Mouse (Mus musculus) lung, postnatal 0 days (tissue): ENCODE data around the gene 0610030E20Rik. TPM values are rescaled to one million over a fixed set of nuclear protein-coding genes. Genes with fewer than 3 reads are reported as not detected.

ENCODE experiments used
- ATAC-seq: fragments of 200-750 bp; cut with Nextera tagmentation; 2 replicates; pipeline ENCODE4 v1.8.0; 2017; ENCODE audit warnings: moderate library complexity
- DNase-seq: peaks from one replicate; pipeline ENCODE4 v3.0.0-alpha.2; 2016; ENCODE audit warnings: low spot score
- H3K27ac ChIP-seq: fragments of 300-500 bp; sonication (generic); 2 replicates; pipeline ENCODE4 v1.5.1; 2014; ENCODE audit warnings: antibody characterized with exemption, mild to moderate bottlenecking, low read length, mixed read lengths
- H3K27me3 ChIP-seq: fragments of 300-500 bp; sonication (generic); replicated peaks from 2 replicates; pipeline ENCODE4 v1.6.1; 2014; ENCODE audit warnings: low read length, mixed read lengths; ENCODE audit not compliant: insufficient read depth
- H3K36me3 ChIP-seq: fragments of 300-500 bp; sonication (generic); 2 replicates; pipeline ENCODE4 v1.6.1; 2014; ENCODE audit warnings: low read length, mixed read lengths; ENCODE audit not compliant: insufficient read depth
- H3K4me1 ChIP-seq: fragments of 300-500 bp; sonication (generic); 2 replicates; pipeline ENCODE4 v1.6.1; 2014; ENCODE audit warnings: antibody characterized with exemption, low read depth, low read length, mixed read lengths; ENCODE audit not compliant: insufficient read depth
- H3K4me2 ChIP-seq: fragments of 300-500 bp; sonication (generic); replicated peaks from 2 replicates; pipeline ENCODE4 v1.6.1; 2014; ENCODE audit warnings: low read depth, mild to moderate bottlenecking, low read length, moderate library complexity, mixed read lengths
- H3K4me3 ChIP-seq: fragments of 300-500 bp; sonication (generic); 2 replicates; pipeline ENCODE4 v1.5.1; 2014; ENCODE audit warnings: low read depth, low read length
- H3K9ac ChIP-seq: fragments of 300-500 bp; sonication (generic); replicated peaks from 2 replicates; pipeline ENCODE4 v1.6.1; 2014; ENCODE audit warnings: low read depth, mild to moderate bottlenecking
- H3K9me3 ChIP-seq: fragments of 300-500 bp; sonication (generic); 2 replicates; pipeline ENCODE4 v1.6.1; 2016; ENCODE audit warnings: low read length, mixed read lengths
- CTCF ChIP-seq: IDR thresholded peaks from 2 replicates; pipeline ENCODE4 v1.5.1; 2016; ENCODE audit warnings: antibody characterized with exemption, mild to moderate bottlenecking
- EP300 ChIP-seq: IDR thresholded peaks from 2 replicates; pipeline ENCODE4 v1.6.1; 2016; ENCODE audit warnings: antibody characterized with exemption, mild to moderate bottlenecking, control low read depth
- WGBS: fragments of 180-500 bp; shearing (Covaris S2); extraction: QIAGEN DNeasy Blood & Tissue Kit; methylation state at CpG from one replicate; pipeline ENCODE4 v1.1.7; 2014; 5-methylcytosine and 5-hydroxymethylcytosine counted together
- polyA plus RNA-seq: library from polyadenylated mRNA; unstranded; fragments of >200 nt; fragmentation: Nextera tagmentation; extraction: Ambion mirVana; gene quantifications from 2 replicates; pipeline ENCODE4 v1.2.1, GENCODE M21; 2015

The 0610030E20Rik gene
- polyA plus RNA-seq, 1 experiment from 2014 or later = 23.0 TPM

DNA sequence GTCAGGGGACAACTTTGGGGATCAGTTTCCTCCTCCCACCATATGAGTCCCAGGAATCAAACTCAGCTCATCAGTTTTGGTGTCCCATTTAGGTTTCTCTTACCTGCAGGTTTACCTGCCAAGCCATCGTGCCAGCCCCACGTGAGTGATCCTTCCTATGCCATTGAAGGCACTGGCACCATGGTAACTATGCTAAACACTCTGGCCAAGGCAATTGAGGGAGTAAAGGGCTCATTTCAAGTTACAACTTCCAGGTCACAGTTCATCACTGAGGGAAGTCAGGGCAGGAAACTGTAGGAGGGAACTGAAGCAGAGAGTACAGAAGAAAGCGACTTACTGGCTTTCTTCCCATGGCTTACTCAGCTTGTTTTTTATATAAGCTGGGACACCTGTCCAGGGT, 19.2 kb downstream of the 0610030E20Rik start:
- TF ChIP-seq EP300 (no peak), CTCF (no peak)
- H3K4me2 ChIP-seq = no peak overlapping the region
- H3K27ac ChIP-seq = no peak overlapping the region
- H3K4me3 ChIP-seq = no peak overlapping the region
- no peak for DNase-seq
- 45% methylated on average over 3 of the region's 3 CpGs for WGBS
- H3K4me1 ChIP-seq = peaks cover 6% of the 10 kb centered on the region; the same call in 1 of the 2 replicates
- no peak for ATAC-seq
- no peak overlapping the region for H3K9ac ChIP-seq
- no peaks in the 10 kb centered on the region for H3K27me3 ChIP-seq
- no peaks in the 10 kb centered on the region for H3K36me3 ChIP-seq
- no peaks in the 10 kb centered on the region for H3K9me3 ChIP-seq

DNA sequence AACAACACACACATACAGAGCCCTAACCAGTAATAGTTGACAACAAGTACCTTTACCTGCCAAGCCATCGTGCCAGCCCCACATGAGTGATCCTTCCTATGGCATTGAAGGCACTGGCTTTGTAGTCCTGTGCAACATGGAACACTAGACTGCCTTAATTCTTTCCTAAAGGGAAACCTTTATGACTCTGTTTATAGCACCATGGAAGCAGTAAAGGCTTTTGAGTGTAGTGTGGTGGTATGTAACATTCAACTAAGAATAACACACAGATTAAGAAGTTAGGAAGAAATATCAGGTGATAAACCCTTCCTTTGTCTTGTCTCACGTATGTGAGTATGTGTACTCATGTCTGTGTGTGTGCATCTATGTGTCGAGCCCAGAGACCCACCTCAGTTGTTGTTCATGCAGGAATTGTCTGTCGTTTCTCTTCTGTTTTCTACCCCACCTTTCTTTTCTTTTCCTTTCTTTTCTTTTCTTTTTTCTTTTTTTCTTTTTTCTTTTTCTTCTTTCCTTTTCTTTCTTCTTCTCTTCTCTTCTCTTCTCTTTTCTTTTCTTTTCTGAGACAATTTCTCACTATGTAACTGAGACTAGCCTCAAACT, 19.8 kb downstream of the 0610030E20Rik start, which contains the start of gene Rnf181:
Gene Rnf181 (minus strand): TSS at position 113 of the 600 bp plus-strand sequence.
- Histone ChIP-seq H3K9ac (no peak within 1 kb of the TSS), H3K4me2 (no peak within 1 kb of the TSS), H3K27ac (no peak within 1 kb of the TSS), H3K36me3 (no peaks in the 10 kb centered on the region), H3K9me3 (no peaks in the 10 kb centered on the region), H3K27me3 (no peaks in the 10 kb centered on the region), H3K4me1 (peaks cover 11% of the 10 kb centered on the region; the same call in 1 of the 2 replicates), H3K4me3 (no peak within 1 kb of the TSS)
- TF ChIP-seq EP300 = no peak
- no peak for TF ChIP-seq CTCF
- 75% methylated on average over 4 of the region's 4 CpGs for WGBS
- no peak for DNase-seq
- no peak for ATAC-seq

DNA sequence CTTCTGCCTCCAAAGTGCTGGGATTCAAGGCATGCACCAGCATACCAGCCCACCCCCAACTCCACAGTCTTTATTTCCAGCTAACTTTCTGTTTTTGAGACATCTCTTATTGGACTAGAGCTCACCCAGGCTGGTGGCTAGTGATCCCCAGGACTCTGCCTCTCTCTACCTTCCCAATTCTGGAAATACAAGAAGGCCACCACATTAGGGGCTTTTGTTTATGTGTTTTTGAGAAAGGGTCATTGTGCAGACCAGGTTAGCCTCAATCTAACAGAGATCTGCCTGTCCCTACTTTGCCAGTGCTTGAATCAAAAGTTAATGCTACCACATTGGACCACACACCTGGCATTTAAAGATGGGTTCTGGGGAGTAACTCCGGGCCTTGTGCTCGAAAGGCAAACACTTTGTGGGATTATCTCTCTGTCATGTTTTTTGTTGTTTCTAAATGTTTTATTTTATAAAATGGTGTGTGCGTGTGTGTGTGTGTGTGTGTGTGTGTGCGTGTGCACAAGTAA, 20.4 kb downstream of the 0610030E20Rik start:
- 83% methylated on average over 4 of the region's 4 CpGs for WGBS
- no peak overlapping the region for H3K27ac ChIP-seq
- TF ChIP-seq EP300 (no peak), CTCF (no peak)
- peaks cover 11% of the 10 kb centered on the region; the same call in 1 of the 2 replicates for H3K4me1 ChIP-seq
- no peak overlapping the region for H3K9ac ChIP-seq
- no peak for DNase-seq
- H3K4me2 ChIP-seq = no peak overlapping the region
- H3K9me3 ChIP-seq = no peaks in the 10 kb centered on the region
- no peaks in the 10 kb centered on the region for H3K27me3 ChIP-seq
- H3K36me3 ChIP-seq = no peaks in the 10 kb centered on the region
- H3K4me3 ChIP-seq = no peak overlapping the region
- ATAC-seq = no peak

GRCm38 (mm10) chr6:72369557-72369956, 22.4 kb downstream of the 0610030E20Rik start:
- ATAC-seq = no peak
- no peak overlapping the region for H3K27ac ChIP-seq
- no peak for DNase-seq
- no peaks in the 10 kb centered on the region for H3K27me3 ChIP-seq
- peaks cover 14% of the 10 kb centered on the region; the same call in 1 of the 2 replicates for H3K4me1 ChIP-seq
- no peak for TF ChIP-seq EP300
- TF ChIP-seq CTCF = peak; percentile 56
- WGBS = 73% methylated on average over 4 of the region's 4 CpGs
- H3K36me3 ChIP-seq = no peaks in the 10 kb centered on the region
- no peaks in the 10 kb centered on the region for H3K9me3 ChIP-seq
- H3K4me3 ChIP-seq = no peak overlapping the region
- no peak overlapping the region for H3K9ac ChIP-seq
- H3K4me2 ChIP-seq = no peak overlapping the region

- 67% methylated on average over 12 of the region's 12 CpGs for WGBS
- 0 out of 2 replicates have a peak overlapping the region, but pooled peaks have one; percentile 4 for H3K27ac ChIP-seq
- no peak for DNase-seq
Observed at GRCm38 (mm10) chr6:72370091-72370490, 23.0 kb downstream of the 0610030E20Rik start.

GRCm38 (mm10) chr6:72371147-72371546, 24.0 kb downstream of the 0610030E20Rik start:
- H3K4me3 ChIP-seq = no peak overlapping the region
- TF ChIP-seq CTCF = no peak
- TF ChIP-seq EP300 = no peak
- DNase-seq (peak; percentile 55), ATAC-seq (peak; percentile 50)
- 26% methylated on average over 5 of the region's 5 CpGs for WGBS
- no peaks in the 10 kb centered on the region for H3K27me3 ChIP-seq
- H3K27ac ChIP-seq = peak overlapping the region; percentile 16; the same call in 1 of the 2 replicates
- peaks cover 18% of the 10 kb centered on the region; the same call in 1 of the 2 replicates for H3K4me1 ChIP-seq
- H3K9ac ChIP-seq = no peak overlapping the region
- H3K9me3 ChIP-seq = no peaks in the 10 kb centered on the region
- no peaks in the 10 kb centered on the region for H3K36me3 ChIP-seq
- no peak overlapping the region for H3K4me2 ChIP-seq

More at GRCm38 (mm10) chr6:72370091-72370490, 23.0 kb downstream of the 0610030E20Rik start:
- no peaks in the 10 kb centered on the region for H3K9me3 ChIP-seq
- H3K4me1 ChIP-seq = peaks cover 18% of the 10 kb centered on the region; the same call in 1 of the 2 replicates
- no peaks in the 10 kb centered on the region for H3K36me3 ChIP-seq
- no peak for ATAC-seq
- no peak overlapping the region for H3K9ac ChIP-seq
- H3K4me3 ChIP-seq = no peak overlapping the region
- no peak overlapping the region for H3K4me2 ChIP-seq
- H3K27me3 ChIP-seq = no peaks in the 10 kb centered on the region
- TF ChIP-seq EP300 (no peak), CTCF (no peak)
